Mouse (Mus musculus) limb, embryonic 14.5 days (tissue): ENCODE data around the gene Asic2. TPM values are rescaled to one million over a fixed set of nuclear protein-coding genes. Genes with fewer than 3 reads are reported as not detected.

Experiments
- ATAC-seq: fragments of 200-750 bp; cut with Nextera tagmentation; 2 replicates; pipeline ENCODE4 v1.8.0; 2017; ENCODE audit warnings: low read depth, moderate number of reproducible peaks, moderate TSS enrichment; ENCODE audit not compliant: low FRiP score
- DNase-seq: peaks from one replicate; pipeline ENCODE4 v3.0.0-alpha.2; 2015; ENCODE audit warnings: low spot score
- H3K27ac ChIP-seq: fragments of 300-500 bp; sonication (generic); replicated peaks from 2 replicates; pipeline ENCODE4 v1.5.1; 2014; ENCODE audit warnings: low read depth, mild to moderate bottlenecking, low read length, moderate library complexity, mixed read lengths
- H3K27me3 ChIP-seq: fragments of 300-500 bp; sonication (generic); 2 replicates; pipeline ENCODE4 v1.6.1; 2014; ENCODE audit warnings: low read length, mixed read lengths; ENCODE audit not compliant: control insufficient read depth, insufficient read depth
- H3K36me3 ChIP-seq: fragments of 300-500 bp; sonication (generic); 2 replicates; pipeline ENCODE4 v1.6.1; 2014; ENCODE audit warnings: mild to moderate bottlenecking, low read length, moderate library complexity, mixed read lengths; ENCODE audit not compliant: control insufficient read depth, insufficient read depth
- H3K4me1 ChIP-seq: fragments of 300-500 bp; sonication (generic); 2 replicates; pipeline ENCODE4 v1.6.1; 2014; ENCODE audit warnings: antibody characterized with exemption, low read length, mixed read lengths; ENCODE audit not compliant: control insufficient read depth, insufficient read depth
- H3K4me2 ChIP-seq: fragments of 300-500 bp; sonication (generic); replicated peaks from 2 replicates; pipeline ENCODE4 v1.6.1; 2014; ENCODE audit warnings: low read depth, mild to moderate bottlenecking, low read length, moderate library complexity; ENCODE audit not compliant: severe bottlenecking
- H3K4me3 ChIP-seq: fragments of 300-500 bp; sonication (generic); replicated peaks from 2 replicates; pipeline ENCODE4 v1.5.1; 2014; ENCODE audit warnings: low read length
- H3K9ac ChIP-seq: fragments of 300-500 bp; sonication (generic); 2 replicates; pipeline ENCODE4 v1.6.1; 2014; ENCODE audit warnings: mild to moderate bottlenecking, low read depth, low read length, moderate library complexity; ENCODE audit not compliant: severe bottlenecking
- H3K9me3 ChIP-seq: fragments of 300-500 bp; sonication (generic); 2 replicates; pipeline ENCODE4 v1.6.1; 2016; ENCODE audit warnings: low read length; ENCODE audit not compliant: control insufficient read depth
- POLR2A ChIP-seq: fragments of 200-500 bp; IDR thresholded peaks from 2 replicates; pipeline ENCODE4 v1.8.0; 2012; ENCODE audit warnings: inconsistent platforms, mild to moderate bottlenecking, moderate library complexity, borderline replicate concordance; ENCODE audit not compliant: insufficient read depth, insufficient read length; ENCODE audit errors: extremely low read depth
- WGBS: fragments of 180-500 bp; shearing (Covaris S2); extraction: QIAGEN DNeasy Blood & Tissue Kit; methylation state at CpG from one replicate; pipeline ENCODE4 v1.1.7; 2014; 5-methylcytosine and 5-hydroxymethylcytosine counted together
- polyA plus RNA-seq, 2 experiments: library from polyadenylated mRNA; depleted of rRNA in 1 of 2; stranded (reverse) in 1 of 2; unstranded in 1 of 2; fragments of >200 nt; fragmentation: Nextera tagmentation in 1 of 2; extraction: Ambion mirVana in 1 of 2; gene quantifications; 2 replicates each; pipeline versions ENCODE4 v1.2.1 to v1.2.3; 2012 to 2014

Gene Asic2
- polyA plus RNA-seq, 2 experiments = 0.72 to 1.3 TPM

GRCm38 (mm10) chr11:81738995-81739394 is 229.3 kb downstream of the Asic2 start:
- H3K36me3 ChIP-seq = no peaks in the 10 kb centered on the region
- DNase-seq (no peak), ATAC-seq (no peak)
- H3K4me2 ChIP-seq = no peak overlapping the region
- H3K4me1 ChIP-seq = no peaks in the 10 kb centered on the region
- 48% methylated on average over 3 of the region's 3 CpGs for WGBS
- H3K27ac ChIP-seq = no peak overlapping the region
- TF ChIP-seq POLR2A = no peak
- no peak overlapping the region for H3K9ac ChIP-seq
- H3K27me3 ChIP-seq = peaks cover 23% of the 10 kb centered on the region
- H3K9me3 ChIP-seq = no peaks in the 10 kb centered on the region
- H3K4me3 ChIP-seq = no peak overlapping the region

GRCm38 (mm10) chr11:81737777-81738176 is 230.5 kb downstream of the Asic2 start:
- no peaks in the 10 kb centered on the region for H3K36me3 ChIP-seq
- DNase-seq = peak; percentile 31
- 33% methylated on average over 3 of the region's 3 CpGs for WGBS
- no peak overlapping the region for H3K4me2 ChIP-seq
- H3K27me3 ChIP-seq = peaks cover 23% of the 10 kb centered on the region
- no peaks in the 10 kb centered on the region for H3K9me3 ChIP-seq
- H3K9ac ChIP-seq = no peak overlapping the region
- no peak overlapping the region for H3K27ac ChIP-seq
- no peak for TF ChIP-seq POLR2A
- ATAC-seq = no peak
- H3K4me1 ChIP-seq = no peaks in the 10 kb centered on the region
- no peak overlapping the region for H3K4me3 ChIP-seq

GRCm38 (mm10) chr11:81722071-81722470 is 246.2 kb downstream of the Asic2 start:
- DNase-seq = no peak
- 0 out of 2 replicates have a peak, but pooled peaks cover 3% of the 10 kb centered on the region for H3K27me3 ChIP-seq
- no peaks in the 10 kb centered on the region for H3K9me3 ChIP-seq
- H3K27ac ChIP-seq = no peak overlapping the region
- H3K4me2 ChIP-seq = no peak overlapping the region
- TF ChIP-seq POLR2A = no peak
- no peak for ATAC-seq
- no peaks in the 10 kb centered on the region for H3K36me3 ChIP-seq
- no peak overlapping the region for H3K4me3 ChIP-seq
- H3K9ac ChIP-seq = no peak overlapping the region
- 82% methylated on average over 2 of the region's 2 CpGs for WGBS
- no peaks in the 10 kb centered on the region for H3K4me1 ChIP-seq

- H3K27ac ChIP-seq = no peak overlapping the region
Observed at GRCm38 (mm10) chr11:81714801-81715200, 253.5 kb downstream of the Asic2 start.

GRCm38 (mm10) chr11:81706996-81707395 is 261.3 kb downstream of the Asic2 start:
- no peak overlapping the region for H3K9ac ChIP-seq
- 69% methylated on average over 5 of the region's 5 CpGs for WGBS
- no peak overlapping the region for H3K4me3 ChIP-seq
- no peak overlapping the region for H3K27ac ChIP-seq
- no peak for ATAC-seq
- H3K4me1 ChIP-seq = no peaks in the 10 kb centered on the region
- H3K27me3 ChIP-seq = no peaks in the 10 kb centered on the region
- no peaks in the 10 kb centered on the region for H3K36me3 ChIP-seq
- H3K4me2 ChIP-seq = no peak overlapping the region
- DNase-seq = no peak
- no peak for TF ChIP-seq POLR2A
- H3K9me3 ChIP-seq = no peaks in the 10 kb centered on the region

More at GRCm38 (mm10) chr11:81714801-81715200, 253.5 kb downstream of the Asic2 start:
- Histone ChIP-seq H3K4me2 (no peak overlapping the region), H3K27me3 (no peaks in the 10 kb centered on the region), H3K9me3 (no peaks in the 10 kb centered on the region), H3K4me1 (no peaks in the 10 kb centered on the region), H3K4me3 (no peak overlapping the region), H3K9ac (no peak overlapping the region), H3K36me3 (no peaks in the 10 kb centered on the region)
- no peak for DNase-seq
- no peak for ATAC-seq
- 29% methylated on average over 4 of the region's 4 CpGs for WGBS
- no peak for TF ChIP-seq POLR2A

GRCm38 (mm10) chr11:81698008-81698407 is 270.2 kb downstream of the Asic2 start:
- 64% methylated on average over 1 of the region's 1 CpGs for WGBS
- H3K27me3 ChIP-seq = no peaks in the 10 kb centered on the region
- ATAC-seq (no peak), DNase-seq (no peak)
- H3K4me3 ChIP-seq = no peak overlapping the region
- H3K4me1 ChIP-seq = no peaks in the 10 kb centered on the region
- H3K27ac ChIP-seq = no peak overlapping the region
- H3K9ac ChIP-seq = no peak overlapping the region
- H3K9me3 ChIP-seq = no peaks in the 10 kb centered on the region
- no peak for TF ChIP-seq POLR2A
- H3K4me2 ChIP-seq = no peak overlapping the region
- H3K36me3 ChIP-seq = no peaks in the 10 kb centered on the region
